Mouse (Mus musculus): ENCODE measurements at regions not wholly inside any gene's neighbourhood (a gene's known extent, or its start where the extent isn't known, plus 50 kb on each side); places are given as distances from the start of the nearest gene placed in this dataset.
A peak's percentile ranks its signal among the peaks of the same experiment; 100 is the strongest.

DNA sequence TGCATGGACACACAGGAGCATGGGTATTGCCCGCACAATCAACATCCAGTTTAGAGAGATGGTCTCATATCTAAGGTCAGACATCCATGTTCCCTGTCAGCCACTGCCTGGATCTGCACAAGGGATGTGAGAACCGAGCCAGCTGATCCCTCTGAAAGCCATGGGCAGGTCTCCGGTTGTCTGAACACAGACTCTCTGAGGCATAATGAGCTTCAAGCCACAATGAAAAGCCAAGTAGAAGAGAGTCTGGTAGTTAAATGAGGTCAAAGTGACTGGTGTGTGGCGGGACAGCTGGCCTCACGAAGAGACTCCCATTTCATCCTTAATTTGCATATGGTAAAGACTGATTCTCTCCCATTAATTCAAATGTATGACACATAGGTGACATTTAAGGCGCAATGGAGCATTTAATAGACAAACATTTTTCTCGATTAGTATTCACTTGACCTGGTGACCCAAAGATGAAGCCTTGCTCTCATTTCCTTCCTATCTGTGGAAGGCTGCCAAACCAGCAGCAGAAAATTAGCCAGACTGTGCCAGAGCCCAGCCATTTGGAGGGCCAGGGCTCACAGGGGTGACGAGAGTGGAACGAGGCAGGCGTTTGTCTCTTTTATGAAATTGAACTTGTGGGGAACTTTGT, 132.2 kb downstream of the Rpl14 start:
- no peak overlapping the region for H3K4me3 ChIP-seq
- H3K9me3 ChIP-seq, result no peaks in the 10 kb centered on the region
- H3K4me1 ChIP-seq, result peaks cover 14% of the 10 kb centered on the region
- no peak overlapping the region for H3K4me2 ChIP-seq (replicated peaks)
- peak overlapping the region; percentile 58 for H3K27ac ChIP-seq (replicated peaks)
- H3K27me3 ChIP-seq, result no peaks in the 10 kb centered on the region
- no peaks in the 10 kb centered on the region for H3K36me3 ChIP-seq
- no peak overlapping the region for H3K9ac ChIP-seq (replicated peaks)
- 0 out of 2 replicates have a peak, but pooled peaks have one; percentile 23 for ATAC-seq (ENCODE audit: low FRiP score, low read depth)
- 58% methylated on average over 10 of the region's 10 CpGs for WGBS

DNA sequence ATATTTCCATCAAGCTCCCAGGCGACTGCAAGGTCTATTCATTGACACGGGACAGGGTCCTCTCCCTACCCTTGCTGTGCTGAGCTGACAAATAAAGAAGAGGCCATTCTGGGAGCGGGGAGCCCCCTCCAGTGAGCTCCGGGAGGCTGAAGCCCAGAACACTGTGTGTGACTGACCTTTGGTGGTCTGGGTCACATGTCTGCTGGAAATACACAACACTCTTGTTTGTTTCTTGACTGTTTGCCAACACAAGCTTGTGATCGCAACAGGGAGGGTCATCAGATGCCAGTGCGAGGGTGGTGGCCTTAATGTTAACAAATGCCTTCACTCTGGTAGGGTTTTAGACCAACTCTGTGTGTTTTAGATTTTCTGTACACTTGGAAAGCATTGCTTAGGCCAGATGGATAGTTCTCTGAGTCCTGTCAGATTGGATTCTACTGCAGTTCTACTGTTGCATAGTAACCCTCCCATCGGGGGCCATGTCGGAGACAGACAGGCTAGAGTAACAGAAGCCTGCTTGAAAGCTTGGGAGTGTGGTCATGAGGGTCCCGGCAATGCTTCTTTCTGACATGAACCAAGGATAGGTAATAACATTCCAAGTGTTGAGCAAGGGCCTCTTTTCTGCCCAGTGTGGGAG, 135.4 kb downstream of the Rpl14 start:
- no peak overlapping the region for H3K4me3 ChIP-seq
- WGBS, result 67% methylated on average over 9 of the region's 9 CpGs

DNA sequence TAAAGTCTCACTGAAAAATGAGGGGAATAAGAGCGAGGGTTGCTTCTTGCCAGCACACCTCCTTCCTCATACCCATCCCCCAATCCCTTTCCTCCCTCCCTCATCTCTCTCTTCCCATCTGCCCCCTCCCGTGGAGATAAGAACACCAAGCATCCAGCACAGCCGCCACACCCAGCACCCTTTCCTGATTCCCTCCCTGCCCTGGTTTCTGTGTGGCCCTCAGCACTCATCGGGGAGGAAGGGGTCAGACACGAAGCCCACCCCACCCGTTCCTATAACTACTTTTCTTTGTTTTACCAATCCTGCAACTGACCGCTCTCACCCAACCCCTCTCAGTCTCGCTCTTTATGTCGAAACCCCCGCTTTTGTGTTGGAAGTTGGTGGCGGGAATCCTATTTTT, 137.3 kb downstream of the Rpl14 start:
- peak overlapping the region; percentile 17; the same call in 1 of the 2 replicates for H3K4me3 ChIP-seq
- H3K27me3 ChIP-seq, result no peaks in the 10 kb centered on the region
- ATAC-seq (ENCODE audit: low FRiP score, low read depth), result no peak
- no peaks in the 10 kb centered on the region for H3K36me3 ChIP-seq
- H3K4me1 ChIP-seq, result peaks cover 16% of the 10 kb centered on the region
- H3K9ac ChIP-seq (replicated peaks), result peak overlapping the region; percentile 31; the same call in 1 of the 2 replicates
- peaks cover 11% of the 10 kb centered on the region for H3K9me3 ChIP-seq
- 5% methylated on average over 11 of the region's 11 CpGs for WGBS
- H3K4me2 ChIP-seq (replicated peaks), result peak overlapping the region; percentile 42
- H3K27ac ChIP-seq (replicated peaks), result no peak overlapping the region

More for the DNA sequence above, 135.4 kb downstream of the Rpl14 start:
- no peak overlapping the region for H3K9ac ChIP-seq (replicated peaks)
- no peak for ATAC-seq (ENCODE audit: low FRiP score, low read depth)
- H3K4me1 ChIP-seq, result peaks cover 22% of the 10 kb centered on the region
- H3K4me2 ChIP-seq (replicated peaks), result no peak overlapping the region
- H3K27ac ChIP-seq (replicated peaks), result no peak overlapping the region
- no peaks in the 10 kb centered on the region for H3K36me3 ChIP-seq
- peaks cover 7% of the 10 kb centered on the region; the same call in 1 of the 2 replicates for H3K9me3 ChIP-seq
- no peaks in the 10 kb centered on the region for H3K27me3 ChIP-seq

DNA sequence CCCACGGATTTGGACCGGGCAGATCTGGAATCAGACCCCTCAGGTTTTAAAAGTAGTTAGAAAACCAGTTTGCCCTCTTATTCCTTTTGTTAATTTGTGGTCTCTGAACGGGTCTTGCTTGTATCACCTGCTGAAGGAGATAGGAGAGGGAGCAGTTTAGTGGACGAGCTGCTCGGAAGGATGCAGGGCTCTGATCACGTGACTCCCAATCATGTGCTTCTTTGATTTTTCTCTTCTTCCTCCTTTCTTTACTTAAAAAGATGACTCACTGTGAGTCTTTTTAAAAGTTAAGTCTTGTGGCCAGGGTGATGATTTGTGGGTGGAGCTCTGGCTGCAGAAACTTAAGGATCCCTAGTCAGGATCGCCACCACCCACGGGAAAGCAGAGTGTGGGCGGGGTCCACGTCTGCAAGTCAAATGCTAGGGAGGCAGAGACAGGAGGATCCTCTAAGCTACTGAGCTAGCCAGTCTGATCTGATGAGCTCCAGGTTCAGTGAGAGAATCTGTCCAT, 138.0 kb downstream of the Rpl14 start:
- Histone ChIP-seq H3K4me1 (peaks cover 13% of the 10 kb centered on the region), H3K36me3 (no peaks in the 10 kb centered on the region), H3K4me3 (no peak overlapping the region), H3K27ac (replicated peaks) (no peak overlapping the region), H3K27me3 (no peaks in the 10 kb centered on the region), H3K4me2 (replicated peaks) (no peak overlapping the region), H3K9me3 (peaks cover 11% of the 10 kb centered on the region), H3K9ac (replicated peaks) (0 out of 2 replicates have a peak overlapping the region, but pooled peaks have one; percentile 31)
- WGBS, result 63% methylated on average over 10 of the region's 10 CpGs
- no peak for ATAC-seq (ENCODE audit: low FRiP score, low read depth)

DNA sequence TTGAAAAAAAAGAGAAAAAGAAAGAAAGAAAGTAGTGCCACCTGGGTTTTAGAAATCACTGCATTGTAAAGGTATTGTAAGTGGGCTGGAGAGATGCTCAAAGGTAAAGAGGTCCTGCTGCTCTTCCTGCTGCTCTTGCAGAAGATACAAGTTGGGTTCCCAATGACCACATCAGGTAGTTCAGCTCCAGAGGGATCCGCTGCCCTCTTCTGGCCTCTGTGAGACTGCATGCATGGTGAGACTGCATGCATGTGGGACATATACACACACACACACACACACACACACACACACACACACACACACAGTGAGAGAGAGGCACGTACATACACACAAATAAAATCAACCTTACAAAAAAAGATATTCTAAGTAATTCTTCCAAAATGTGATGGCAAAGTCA, 141.7 kb downstream of the Rpl14 start:
- no peak overlapping the region for H3K4me2 ChIP-seq (replicated peaks)
- no peak overlapping the region for H3K4me3 ChIP-seq
- 92% methylated on average over 2 of the region's 2 CpGs for WGBS
- no peaks in the 10 kb centered on the region for H3K36me3 ChIP-seq
- no peak overlapping the region for H3K27ac ChIP-seq (replicated peaks)
- H3K4me1 ChIP-seq, result peaks cover 15% of the 10 kb centered on the region
- peaks cover 11% of the 10 kb centered on the region for H3K9me3 ChIP-seq
- H3K9ac ChIP-seq (replicated peaks), result no peak overlapping the region
- no peak for ATAC-seq (ENCODE audit: low FRiP score, low read depth)
- no peaks in the 10 kb centered on the region for H3K27me3 ChIP-seq

DNA sequence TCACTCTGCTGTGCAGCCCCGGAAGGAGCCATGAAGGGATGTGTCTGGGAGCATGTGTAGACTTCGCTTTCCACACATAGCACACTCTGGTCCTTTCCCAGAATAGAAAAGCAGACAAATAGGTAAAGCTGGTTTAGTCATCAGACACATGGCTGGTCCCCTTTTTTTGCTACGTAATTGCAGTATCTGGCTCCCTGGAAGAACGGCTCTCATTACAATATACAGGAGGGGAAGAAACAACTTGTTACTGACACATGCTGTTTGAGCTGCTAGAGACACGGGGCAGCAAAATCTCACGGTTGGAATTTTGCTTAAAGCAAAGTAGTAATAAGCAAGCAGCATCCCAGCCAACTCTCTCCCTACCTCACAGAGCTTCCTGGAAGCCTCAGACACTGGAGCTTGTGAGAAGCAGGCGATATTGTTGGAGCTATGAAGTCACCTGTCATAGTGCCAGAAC, 144.4 kb downstream of the Rpl14 start:
- no peaks in the 10 kb centered on the region for H3K27me3 ChIP-seq
- no peak overlapping the region for H3K4me2 ChIP-seq (replicated peaks)
- no peaks in the 10 kb centered on the region for H3K36me3 ChIP-seq
- no peak overlapping the region for H3K27ac ChIP-seq (replicated peaks)
- 83% methylated on average over 7 of the region's 7 CpGs for WGBS
- peaks cover 11% of the 10 kb centered on the region for H3K9me3 ChIP-seq
- no peak overlapping the region for H3K4me3 ChIP-seq
- H3K9ac ChIP-seq (replicated peaks), result no peak overlapping the region
- H3K4me1 ChIP-seq, result 0 out of 2 replicates have a peak, but pooled peaks cover 3% of the 10 kb centered on the region
- ATAC-seq (ENCODE audit: low FRiP score, low read depth), result no peak

DNA sequence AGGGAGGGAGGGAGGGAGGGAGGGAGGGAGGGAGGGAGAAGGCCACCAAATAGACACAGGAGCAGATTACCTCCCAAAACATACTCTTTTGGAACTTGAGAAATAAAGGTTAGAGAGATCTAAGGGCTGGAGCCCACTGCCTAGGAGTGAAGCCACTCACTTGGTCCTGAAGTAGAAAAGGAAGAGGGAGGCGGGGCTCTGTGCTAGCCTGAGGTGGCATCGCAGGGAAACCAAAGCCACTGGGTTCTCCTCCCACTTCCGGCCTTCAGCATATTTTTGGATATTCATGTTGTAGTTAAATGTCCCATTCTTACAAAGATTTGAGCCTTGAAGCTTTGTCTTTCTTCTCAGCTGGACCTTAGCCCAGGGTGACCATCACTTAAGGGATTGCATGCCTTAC, 147.6 kb downstream of the Rpl14 start:
- Histone ChIP-seq H3K27me3 (no peaks in the 10 kb centered on the region), H3K36me3 (no peaks in the 10 kb centered on the region), H3K4me1 (0 out of 2 replicates have a peak, but pooled peaks cover 3% of the 10 kb centered on the region), H3K9ac (replicated peaks) (no peak overlapping the region), H3K27ac (replicated peaks) (no peak overlapping the region), H3K4me3 (no peak overlapping the region), H3K9me3 (no peaks in the 10 kb centered on the region), H3K4me2 (replicated peaks) (no peak overlapping the region)
- WGBS, result 90% methylated on average over 3 of the region's 3 CpGs
- no peak for ATAC-seq (ENCODE audit: low FRiP score, low read depth)

DNA sequence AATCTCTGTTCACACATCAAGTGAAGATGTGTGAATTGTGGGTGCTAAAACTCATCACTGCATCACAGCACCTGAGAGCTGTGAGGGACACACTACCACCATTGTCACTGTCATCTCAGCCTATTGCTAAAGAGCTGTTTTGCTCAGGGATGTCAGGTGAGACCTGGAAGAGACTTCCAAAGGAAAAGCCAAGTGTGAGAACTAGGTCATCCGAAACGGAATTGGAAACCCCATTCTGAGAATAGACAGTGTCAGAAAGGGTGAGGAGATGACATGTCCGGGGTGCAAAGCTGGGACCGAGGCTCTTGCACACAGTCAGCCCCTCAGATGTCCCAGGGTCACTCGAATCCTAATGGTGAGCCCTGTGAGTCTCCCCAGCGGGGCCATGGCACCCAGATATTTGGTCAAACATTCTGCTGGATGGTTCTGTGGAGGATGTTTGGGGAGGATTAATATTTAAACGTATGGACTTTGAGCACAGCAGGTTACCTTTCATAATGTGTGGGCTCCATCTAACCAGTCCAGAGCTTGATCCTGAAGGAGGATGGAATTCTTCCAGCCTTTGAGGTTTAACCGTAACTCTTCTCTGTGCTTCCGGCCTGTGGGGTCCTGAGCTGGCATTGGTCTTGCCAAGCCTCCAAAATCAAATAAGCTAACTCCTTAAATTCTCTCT, 150.3 kb downstream of the Rpl14 start:
- H3K36me3 ChIP-seq, result no peaks in the 10 kb centered on the region
- no peak overlapping the region for H3K9ac ChIP-seq (replicated peaks)
- H3K4me2 ChIP-seq (replicated peaks), result no peak overlapping the region
- no peak for ATAC-seq (ENCODE audit: low FRiP score, low read depth)
- H3K27me3 ChIP-seq, result no peaks in the 10 kb centered on the region
- H3K4me1 ChIP-seq, result no peaks in the 10 kb centered on the region
- H3K27ac ChIP-seq (replicated peaks), result no peak overlapping the region
- 87% methylated on average over 9 of the region's 9 CpGs for WGBS
- H3K9me3 ChIP-seq, result no peaks in the 10 kb centered on the region
- no peak overlapping the region for H3K4me3 ChIP-seq

DNA sequence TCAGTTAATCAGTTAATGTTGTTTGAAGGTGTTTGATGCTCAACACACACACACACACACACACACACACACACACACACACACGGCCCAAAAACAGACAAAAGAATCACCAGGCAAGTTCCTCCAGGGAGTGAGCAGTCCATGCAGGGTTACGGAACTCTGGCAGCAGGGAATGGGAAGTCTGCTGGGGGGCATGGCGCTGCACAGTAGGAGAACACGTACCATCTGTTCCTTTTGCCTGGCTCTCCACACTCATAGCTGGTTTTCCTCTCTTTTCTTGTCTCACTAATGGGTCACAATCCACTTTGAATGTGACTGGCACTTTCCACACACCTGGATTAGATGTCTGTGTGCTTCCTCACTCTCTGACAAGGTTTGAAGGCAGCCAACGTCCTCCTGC, 151.8 kb downstream of the Rpl14 start:
- 76% methylated on average over 5 of the region's 5 CpGs for WGBS
- no peak for ATAC-seq (ENCODE audit: low FRiP score, low read depth)
- H3K27ac ChIP-seq (replicated peaks), result no peak overlapping the region

DNA sequence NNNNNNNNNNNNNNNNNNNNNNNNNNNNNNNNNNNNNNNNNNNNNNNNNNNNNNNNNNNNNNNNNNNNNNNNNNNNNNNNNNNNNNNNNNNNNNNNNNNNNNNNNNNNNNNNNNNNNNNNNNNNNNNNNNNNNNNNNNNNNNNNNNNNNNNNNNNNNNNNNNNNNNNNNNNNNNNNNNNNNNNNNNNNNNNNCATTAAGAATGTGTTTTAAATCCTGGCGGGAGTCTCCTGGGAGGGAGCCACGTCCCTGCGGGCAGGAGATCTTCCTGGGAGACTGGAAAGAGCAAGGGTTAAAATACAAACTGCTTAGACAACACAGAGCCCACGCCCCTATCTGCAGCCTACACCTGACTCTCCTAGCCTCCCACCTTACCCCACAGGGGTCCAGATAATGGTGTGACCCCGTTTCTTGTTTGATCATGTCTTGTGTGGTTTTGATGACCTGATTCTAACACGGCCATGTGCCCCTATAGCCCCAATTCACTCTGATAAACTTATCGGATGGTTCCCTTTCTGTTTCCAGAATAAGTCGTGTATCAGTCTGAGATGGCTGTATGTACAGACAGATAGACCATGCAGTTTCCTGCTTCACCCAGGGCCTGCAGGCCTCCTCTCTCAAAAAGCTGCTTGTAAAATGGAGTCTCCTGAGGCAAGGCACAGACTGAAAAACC, 160.8 kb downstream of the Rpl14 start:
- Histone ChIP-seq H3K9me3 (0 out of 2 replicates have a peak, but pooled peaks cover 2% of the 10 kb centered on the region), H3K27ac (replicated peaks) (no peak overlapping the region), H3K27me3 (0 out of 2 replicates have a peak, but pooled peaks cover 6% of the 10 kb centered on the region), H3K9ac (replicated peaks) (peak overlapping the region; percentile 28; the same call in 1 of the 2 replicates), H3K36me3 (no peaks in the 10 kb centered on the region), H3K4me3 (no peak overlapping the region), H3K4me2 (replicated peaks) (no peak overlapping the region), H3K4me1 (peaks cover 38% of the 10 kb centered on the region)
- 24% methylated on average over 8 of the region's 8 CpGs for WGBS
- no peak for ATAC-seq (ENCODE audit: low FRiP score, low read depth)

More for the DNA sequence above, 151.8 kb downstream of the Rpl14 start:
- H3K4me3 ChIP-seq, result no peak overlapping the region
- no peaks in the 10 kb centered on the region for H3K4me1 ChIP-seq
- no peak overlapping the region for H3K9ac ChIP-seq (replicated peaks)
- no peaks in the 10 kb centered on the region for H3K36me3 ChIP-seq
- no peak overlapping the region for H3K4me2 ChIP-seq (replicated peaks)
- H3K27me3 ChIP-seq, result no peaks in the 10 kb centered on the region
- 0 out of 2 replicates have a peak, but pooled peaks cover 6% of the 10 kb centered on the region for H3K9me3 ChIP-seq

DNA sequence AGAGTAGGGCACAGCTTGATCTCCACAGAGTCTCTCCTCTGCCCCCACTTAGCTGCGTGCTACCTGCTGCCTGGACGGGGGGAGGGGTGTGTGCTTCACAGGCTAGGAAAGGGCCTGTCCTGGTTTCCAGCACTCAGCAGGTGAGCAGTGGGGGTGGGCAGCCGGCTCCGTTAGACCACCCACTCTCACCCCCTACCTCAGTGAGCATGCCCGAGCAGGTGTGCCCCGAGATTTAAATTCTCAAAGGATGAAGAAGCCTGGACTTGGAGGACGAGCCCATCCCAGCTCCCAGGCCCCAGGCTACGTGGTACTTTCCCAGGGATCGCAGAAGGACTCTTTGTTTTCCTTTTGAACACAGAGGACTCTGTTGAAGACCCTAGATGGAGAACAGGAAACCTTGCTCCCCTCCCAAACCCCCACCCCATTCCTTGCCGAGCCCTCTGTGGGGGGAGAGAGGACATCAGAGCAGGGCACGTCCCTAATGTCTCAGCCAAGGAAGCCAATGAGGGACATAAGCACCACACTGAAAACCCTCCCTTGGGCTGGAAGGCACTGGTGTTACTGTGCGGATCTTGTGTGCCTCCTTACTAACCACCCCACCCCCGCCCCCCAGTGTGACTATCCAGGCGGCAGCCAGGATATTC, 161.5 kb downstream of the Rpl14 start:
- Histone ChIP-seq H3K9ac (replicated peaks) (peak overlapping the region; percentile 28; the same call in 1 of the 2 replicates), H3K9me3 (no peaks in the 10 kb centered on the region), H3K36me3 (no peaks in the 10 kb centered on the region), H3K27me3 (0 out of 2 replicates have a peak, but pooled peaks cover 6% of the 10 kb centered on the region), H3K4me2 (replicated peaks) (no peak overlapping the region), H3K27ac (replicated peaks) (no peak overlapping the region), H3K4me1 (peaks cover 38% of the 10 kb centered on the region), H3K4me3 (no peak overlapping the region)
- WGBS, result 26% methylated on average over 14 of the region's 14 CpGs
- no peak for ATAC-seq (ENCODE audit: low FRiP score, low read depth)
